Mouse (Mus musculus) neural tube, embryonic 15.5 days (tissue): ENCODE measurements around the gene Sde2. TPM values are rescaled to one million over a fixed set of nuclear protein-coding genes. Genes with fewer than 3 reads are reported as not detected.
"Not testable (repeated sequence)": the region's sequence is repeated elsewhere in the genome, so short reads cannot be mapped to it uniquely, and the experiment has no call there.

Source experiments
- ATAC-seq: fragments of 200-750 bp; cut with Nextera tagmentation; 2 replicates; pipeline ENCODE4 v1.8.0; 2017; ENCODE audit warnings: mild to moderate bottlenecking, moderate TSS enrichment, moderate library complexity; ENCODE audit not compliant: low FRiP score
- H3K27ac ChIP-seq: fragments of 300-500 bp; sonication (generic); replicated peaks from 2 replicates; pipeline ENCODE4 v1.5.1; 2015; ENCODE audit warnings: mild to moderate bottlenecking, inconsistent platforms
- H3K27me3 ChIP-seq: fragments of 300-500 bp; sonication (generic); replicated peaks from 2 replicates; pipeline ENCODE4 v1.6.1; 2015; ENCODE audit warnings: inconsistent platforms
- H3K36me3 ChIP-seq: fragments of 300-500 bp; sonication (generic); 2 replicates; pipeline ENCODE4 v1.6.1; 2015; ENCODE audit warnings: inconsistent platforms
- H3K4me1 ChIP-seq: fragments of 300-500 bp; sonication (generic); 2 replicates; pipeline ENCODE4 v1.6.1; 2015; ENCODE audit warnings: inconsistent platforms
- H3K4me2 ChIP-seq: fragments of 300-500 bp; sonication (generic); 2 replicates; pipeline ENCODE4 v1.6.1; 2015; ENCODE audit warnings: inconsistent platforms, mild to moderate bottlenecking, moderate library complexity
- H3K4me3 ChIP-seq: fragments of 300-500 bp; sonication (generic); replicated peaks from 2 replicates; pipeline ENCODE4 v1.5.1; 2015; ENCODE audit warnings: mild to moderate bottlenecking, inconsistent platforms
- H3K9ac ChIP-seq: fragments of 300-500 bp; sonication (generic); replicated peaks from 2 replicates; pipeline ENCODE4 v1.6.1; 2015; ENCODE audit warnings: mild to moderate bottlenecking, inconsistent platforms
- H3K9me3 ChIP-seq: fragments of 300-500 bp; sonication (generic); replicated peaks from 2 replicates; pipeline ENCODE4 v1.6.1; 2016; ENCODE audit warnings: inconsistent platforms
- WGBS: fragments of 180-500 bp; shearing (Covaris S2); methylation state at CpG from one replicate; pipeline ENCODE4 v1.1.7; 2015; ENCODE audit warnings: mixed read lengths; 5-methylcytosine and 5-hydroxymethylcytosine counted together
- polyA plus RNA-seq: library from polyadenylated mRNA; unstranded; fragments of >200 nt; fragmentation: Nextera tagmentation; extraction: Ambion mirVana; gene quantifications from 2 replicates; pipeline ENCODE4 v1.2.1, GENCODE M21; 2015

Sde2 gene
- polyA plus RNA-seq, 1 experiment from 2014 or later = 28.0 TPM

- no peak for ATAC-seq
- 0 out of 2 replicates have a peak, but pooled peaks cover 3% of the 10 kb centered on the region for H3K36me3 ChIP-seq
- no peaks in the 10 kb centered on the region for H3K27me3 ChIP-seq
- H3K27ac ChIP-seq = peak overlapping the region; percentile 99
- H3K4me2 ChIP-seq = peak overlapping the region; percentile 37
- H3K9me3 ChIP-seq = no peaks in the 10 kb centered on the region
- H3K4me1 ChIP-seq = peaks cover 28% of the 10 kb centered on the region
- no peak overlapping the region for H3K9ac ChIP-seq
- no peak overlapping the region for H3K4me3 ChIP-seq
- WGBS = 43% methylated on average over 12 of the region's 12 CpGs
These were observed 35.4 kb upstream of the Sde2 start for GRCm38 (mm10) chr1:180815371-180816024.

- Histone ChIP-seq H3K27me3 (no peaks in the 10 kb centered on the region), H3K27ac (no peak overlapping the region), H3K9ac (no peak overlapping the region), H3K36me3 (no peaks in the 10 kb centered on the region), H3K9me3 (no peaks in the 10 kb centered on the region), H3K4me1 (peaks cover 20% of the 10 kb centered on the region), H3K4me3 (no peak overlapping the region), H3K4me2 (no peak overlapping the region)
- no peak for ATAC-seq
- 83% methylated on average over 2 of the region's 2 CpGs for WGBS
These were observed 32.9 kb upstream of the Sde2 start for GRCm38 (mm10) chr1:180818000-180818399.

GRCm38 (mm10) chr1:180821101-180821500, 29.8 kb upstream of the Sde2 start:
- Histone ChIP-seq H3K27me3 (no peaks in the 10 kb centered on the region), H3K36me3 (no peaks in the 10 kb centered on the region), H3K9ac (no peak overlapping the region), H3K4me2 (no peak overlapping the region), H3K4me3 (no peak overlapping the region), H3K4me1 (peaks cover under 1% of the 10 kb centered on the region), H3K27ac (no peak overlapping the region), H3K9me3 (no peaks in the 10 kb centered on the region)
- no peak for ATAC-seq
- 91% methylated on average over 6 of the region's 6 CpGs for WGBS

GRCm38 (mm10) chr1:180822276-180822675, 28.7 kb upstream of the Sde2 start:
- Histone ChIP-seq H3K9me3 (no peaks in the 10 kb centered on the region), H3K36me3 (no peaks in the 10 kb centered on the region), H3K27me3 (no peaks in the 10 kb centered on the region), H3K4me3 (no peak overlapping the region), H3K4me2 (no peak overlapping the region), H3K9ac (no peak overlapping the region), H3K4me1 (no peaks in the 10 kb centered on the region), H3K27ac (no peak overlapping the region)
- no peak for ATAC-seq
- 89% methylated on average over 5 of the region's 5 CpGs for WGBS

GRCm38 (mm10) chr1:180823716-180824115, 27.2 kb upstream of the Sde2 start:
- Histone ChIP-seq H3K27ac (no peak overlapping the region), H3K4me3 (no peak overlapping the region), H3K27me3 (no peaks in the 10 kb centered on the region), H3K9ac (no peak overlapping the region), H3K36me3 (no peaks in the 10 kb centered on the region), H3K4me1 (no peaks in the 10 kb centered on the region), H3K4me2 (no peak overlapping the region), H3K9me3 (no peaks in the 10 kb centered on the region)
- WGBS = 74% methylated on average over 3 of the region's 3 CpGs
- no peak for ATAC-seq

- Histone ChIP-seq H3K27me3 (no peaks in the 10 kb centered on the region), H3K9ac (no peak overlapping the region), H3K4me1 (no peaks in the 10 kb centered on the region), H3K36me3 (no peaks in the 10 kb centered on the region), H3K9me3 (no peaks in the 10 kb centered on the region), H3K4me2 (no peak overlapping the region), H3K27ac (no peak overlapping the region), H3K4me3 (no peak overlapping the region)
- no peak for ATAC-seq
- 80% methylated on average over 3 of the region's 3 CpGs for whole genome bisulfite sequencing
These were observed 26.2 kb upstream of the Sde2 start for GRCm38 (mm10) chr1:180824721-180825120.

GRCm38 (mm10) chr1:180826634-180827033, 24.3 kb upstream of the Sde2 start:
- Histone ChIP-seq H3K36me3 (no peaks in the 10 kb centered on the region), H3K27me3 (no peaks in the 10 kb centered on the region), H3K27ac (no peak overlapping the region), H3K4me2 (no peak overlapping the region), H3K9me3 (no peaks in the 10 kb centered on the region), H3K4me1 (peaks cover 6% of the 10 kb centered on the region), H3K4me3 (no peak overlapping the region), H3K9ac (no peak overlapping the region)
- 91% methylated on average over 4 of the region's 4 CpGs for WGBS
- no peak for ATAC-seq

- H3K27ac ChIP-seq = no peak overlapping the region
- no peak overlapping the region for H3K9ac ChIP-seq
- no peak overlapping the region for H3K4me2 ChIP-seq
- no peaks in the 10 kb centered on the region for H3K36me3 ChIP-seq
- no peak overlapping the region for H3K4me3 ChIP-seq
- 87% methylated on average over 11 of the region's 11 CpGs for WGBS
- no peaks in the 10 kb centered on the region for H3K27me3 ChIP-seq
- no peak for ATAC-seq
- H3K4me1 ChIP-seq = peaks cover 6% of the 10 kb centered on the region
- no peaks in the 10 kb centered on the region for H3K9me3 ChIP-seq
These were observed 21.2 kb upstream of the Sde2 start for GRCm38 (mm10) chr1:180829775-180830174.

- 87% methylated on average over 11 of the region's 11 CpGs for WGBS
- Histone ChIP-seq H3K36me3 (no peaks in the 10 kb centered on the region), H3K27me3 (no peaks in the 10 kb centered on the region), H3K9me3 (no peaks in the 10 kb centered on the region), H3K4me3 (no peak overlapping the region), H3K9ac (no peak overlapping the region), H3K4me1 (peaks cover 6% of the 10 kb centered on the region), H3K27ac (no peak overlapping the region), H3K4me2 (no peak overlapping the region)
- ATAC-seq = no peak
These were observed 20.8 kb upstream of the Sde2 start for GRCm38 (mm10) chr1:180830175-180830574.

- Histone ChIP-seq H3K27ac (no peak overlapping the region), H3K4me2 (no peak overlapping the region), H3K9ac (no peak overlapping the region), H3K4me3 (no peak overlapping the region), H3K27me3 (no peaks in the 10 kb centered on the region), H3K9me3 (no peaks in the 10 kb centered on the region), H3K36me3 (no peaks in the 10 kb centered on the region), H3K4me1 (peaks cover 6% of the 10 kb centered on the region)
- no peak for ATAC-seq
- WGBS = 42% methylated on average over 14 of the region's 14 CpGs
These were observed 20.2 kb upstream of the Sde2 start for GRCm38 (mm10) chr1:180830588-180831346.

- no peak overlapping the region for H3K4me2 ChIP-seq
- no peaks in the 10 kb centered on the region for H3K9me3 ChIP-seq
- H3K4me1 ChIP-seq = peaks cover 2% of the 10 kb centered on the region
- H3K9ac ChIP-seq = no peak overlapping the region
- no peak overlapping the region for H3K4me3 ChIP-seq
- 84% methylated on average over 10 of the region's 10 CpGs for WGBS
- H3K27me3 ChIP-seq = no peaks in the 10 kb centered on the region
- ATAC-seq = no peak
- no peak overlapping the region for H3K27ac ChIP-seq
- no peaks in the 10 kb centered on the region for H3K36me3 ChIP-seq
These were observed 15.5 kb upstream of the Sde2 start for GRCm38 (mm10) chr1:180835273-180836015.

GRCm38 (mm10) chr1:180836467-180836866, 14.5 kb upstream of the Sde2 start:
- WGBS = 88% methylated on average over 8 of the region's 8 CpGs

More at GRCm38 (mm10) chr1:180836467-180836866, 14.5 kb upstream of the Sde2 start:
- not testable (repeated sequence) for H3K27ac ChIP-seq, H3K4me2 ChIP-seq, H3K27me3 ChIP-seq, H3K9me3 ChIP-seq, H3K9ac ChIP-seq, ATAC-seq, H3K36me3 ChIP-seq, H3K4me1 ChIP-seq, H3K4me3 ChIP-seq
